Mouse (Mus musculus) NIH3T3 (cell line): ENCODE results near the gene Dbndd2.

ENCODE experiments used
- DNase-seq: peaks from one replicate; pipeline ENCODE4 v3.0.0-alpha.2; 2012; ENCODE audit warnings: low read depth

Gene Dbndd2

GRCm38 (mm10) chr2:164453887-164454500 is 31.9 kb upstream of the Dbndd2 start:
- DNase-seq, result no peak

GRCm38 (mm10) chr2:164454846-164455245 is 31.1 kb upstream of the Dbndd2 start:
- peak; percentile 98 for DNase-seq

GRCm38 (mm10) chr2:164455421-164456190 is 30.3 kb upstream of the Dbndd2 start:
- DNase-seq, result peak; percentile 68

- peak; percentile 53 for DNase-seq
Measured at GRCm38 (mm10) chr2:164456413-164456812, 29.5 kb upstream of the Dbndd2 start.

DNA sequence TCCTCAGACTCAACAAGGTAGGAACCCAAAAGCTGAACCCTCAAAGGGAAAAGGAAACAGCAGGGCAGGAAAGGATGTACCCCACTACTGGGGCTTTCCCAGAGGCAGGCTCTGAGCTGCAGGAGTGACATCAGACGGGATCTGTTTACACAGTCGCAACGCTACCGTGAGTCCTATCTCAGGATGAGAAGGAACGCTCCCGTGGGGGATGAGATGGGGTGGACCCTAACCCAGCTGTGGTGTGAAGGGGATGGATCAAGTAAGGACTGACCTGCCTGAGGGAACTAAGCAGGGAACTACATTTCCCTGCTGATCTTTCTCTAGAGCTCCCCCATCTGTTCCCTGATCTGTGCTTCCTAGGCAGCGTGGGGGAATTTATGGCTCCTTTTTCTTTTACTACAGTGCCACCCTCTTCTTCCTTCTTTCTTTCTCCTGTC is 29.0 kb upstream of the Dbndd2 start, which contains the start of gene Sys1:
Gene Sys1 (plus strand): TSS at position 101 of the 437 bp plus-strand sequence.
- DNase-seq, result peak; percentile 72

DNA sequence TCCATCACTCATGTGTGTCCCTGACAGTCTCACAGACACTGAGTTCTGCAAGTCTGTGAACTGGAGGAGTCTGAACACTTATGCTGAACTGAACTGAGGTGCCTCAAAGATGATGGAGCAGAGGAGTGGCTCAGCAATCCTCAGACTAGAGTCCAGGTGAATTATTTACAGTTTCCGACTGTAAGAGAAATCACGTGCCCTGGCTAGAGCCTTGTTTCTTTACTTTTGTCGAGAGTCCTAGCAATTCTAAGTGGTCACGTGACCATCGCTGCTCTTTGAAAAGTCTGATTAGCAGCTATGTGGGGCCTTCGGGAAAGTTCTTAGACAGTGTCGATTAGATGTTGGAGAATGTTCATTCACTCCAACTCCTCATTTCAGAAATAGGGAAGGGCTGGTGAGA is 28.0 kb upstream of the Dbndd2 start:
- DNase-seq, result no peak

DNA sequence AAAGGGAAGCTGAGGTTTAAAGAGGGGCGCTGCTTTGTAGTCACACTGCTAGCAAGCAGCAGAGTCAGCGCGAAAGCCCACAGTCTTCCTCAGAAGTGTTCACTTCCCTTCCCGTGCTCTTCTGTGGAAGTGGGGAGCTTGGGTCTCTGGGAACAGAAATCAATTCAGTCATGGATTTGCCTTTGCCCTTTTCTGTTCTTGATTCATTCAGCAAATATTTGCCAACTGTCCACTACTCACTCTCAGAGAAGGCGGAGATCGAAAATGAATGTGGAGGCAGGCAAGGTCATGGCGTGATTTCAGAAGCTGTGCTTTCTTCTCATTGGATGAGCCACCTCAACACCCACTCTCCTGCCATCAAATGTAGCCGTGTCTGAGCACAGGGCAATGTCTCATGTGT is 27.4 kb upstream of the Dbndd2 start:
- DNase-seq, result no peak

DNA sequence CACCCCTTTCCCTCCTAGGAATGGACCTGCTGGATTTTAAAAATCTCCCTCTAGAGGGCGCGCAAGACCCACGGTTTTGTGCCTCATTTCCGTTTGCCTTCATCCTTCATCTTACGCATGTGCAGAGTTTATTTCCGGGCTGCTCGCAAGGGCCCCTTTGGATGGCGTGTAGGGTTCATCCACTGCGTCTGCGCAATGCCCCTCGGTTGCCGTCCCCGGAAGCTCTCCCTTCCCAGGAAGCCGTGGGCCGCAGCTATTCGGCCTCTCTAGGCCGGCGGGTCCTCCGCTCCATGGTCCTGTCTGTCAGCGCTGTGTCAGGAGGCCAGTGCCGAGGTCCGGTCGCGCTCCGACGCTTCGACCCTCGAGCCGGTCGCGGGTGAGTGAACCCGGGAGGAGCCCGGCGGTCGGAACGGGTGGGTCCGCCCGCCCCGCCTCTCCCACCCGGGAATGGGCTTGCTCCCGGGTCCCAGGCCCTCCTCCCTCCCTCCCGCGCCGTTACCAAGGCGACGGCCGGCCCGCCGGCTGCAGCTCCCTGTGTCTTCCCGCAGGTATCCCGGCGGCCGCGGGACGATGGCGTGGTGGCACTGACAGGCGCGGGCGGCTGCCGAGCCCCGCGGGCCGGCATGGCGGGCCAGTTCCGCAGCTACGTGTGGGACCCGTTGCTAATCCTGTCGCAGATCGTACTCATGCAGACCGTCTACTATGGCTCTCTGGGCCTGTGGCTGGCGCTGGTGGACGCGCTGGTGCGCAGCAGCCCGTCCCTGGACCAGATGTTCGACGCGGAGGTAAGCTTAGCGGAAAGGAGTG is 25.0 kb upstream of the Dbndd2 start, which contains the start of gene Gm20458:
Gene Gm20458 (plus strand): TSS at position 223 of the 807 bp plus-strand sequence.
- DNase-seq, result peak; percentile 98

- no peak for DNase-seq
Measured at GRCm38 (mm10) chr2:164465161-164465560, 20.7 kb upstream of the Dbndd2 start.

DNA sequence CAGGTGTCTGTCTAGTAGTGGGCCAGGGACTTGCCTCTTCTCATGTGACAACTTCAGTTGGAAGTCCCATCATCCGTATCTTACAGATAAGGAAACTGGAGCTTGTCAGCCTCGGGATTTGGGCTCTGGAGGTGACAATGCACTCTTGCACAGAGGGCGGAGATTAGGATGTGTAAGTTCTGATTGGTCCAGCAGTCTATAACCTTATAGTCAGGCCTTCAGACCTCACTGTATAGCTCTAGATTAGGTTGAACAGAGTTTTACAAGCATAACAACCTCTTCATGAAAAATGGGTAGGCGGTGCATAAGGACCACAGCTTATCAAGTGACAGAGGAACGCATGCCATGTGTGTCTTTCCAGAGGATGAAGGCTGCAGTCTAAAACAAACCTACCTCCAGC is 19.1 kb upstream of the Dbndd2 start:
- no peak for DNase-seq

- DNase-seq, result peak; percentile 73
Measured at GRCm38 (mm10) chr2:164470254-164470653, 15.7 kb upstream of the Dbndd2 start.

DNA sequence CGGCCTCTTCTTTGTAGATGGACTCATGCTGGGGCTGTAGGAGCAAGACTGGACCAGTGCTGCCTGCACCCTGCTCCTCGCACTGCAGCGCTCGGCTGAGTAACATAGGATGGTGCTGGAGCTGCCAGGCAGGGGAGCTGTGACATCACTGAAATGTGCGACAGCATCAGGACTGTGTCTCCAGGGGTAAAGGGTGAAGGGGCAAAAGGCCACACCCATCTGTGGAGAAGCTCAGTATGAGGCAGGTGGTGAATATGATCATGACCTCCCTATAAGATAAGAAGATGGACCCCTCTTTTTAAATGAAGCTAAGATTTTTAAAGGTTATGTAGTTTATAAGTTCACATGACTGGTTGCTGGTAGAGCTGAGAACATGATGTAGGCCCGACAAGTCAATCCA is 12.3 kb upstream of the Dbndd2 start, which contains the start of gene Trp53tg5:
Gene Trp53tg5 (minus strand): TSS at position 101 of the 400 bp plus-strand sequence.
- DNase-seq, result no peak

GRCm38 (mm10) chr2:164486258-164487114 is 580 bp downstream of the Dbndd2 start:
- DNase-seq, result peak; percentile 59

GRCm38 (mm10) chr2:164487115-164487527 is 1.2 kb downstream of the Dbndd2 start:
- no peak for DNase-seq

DNA sequence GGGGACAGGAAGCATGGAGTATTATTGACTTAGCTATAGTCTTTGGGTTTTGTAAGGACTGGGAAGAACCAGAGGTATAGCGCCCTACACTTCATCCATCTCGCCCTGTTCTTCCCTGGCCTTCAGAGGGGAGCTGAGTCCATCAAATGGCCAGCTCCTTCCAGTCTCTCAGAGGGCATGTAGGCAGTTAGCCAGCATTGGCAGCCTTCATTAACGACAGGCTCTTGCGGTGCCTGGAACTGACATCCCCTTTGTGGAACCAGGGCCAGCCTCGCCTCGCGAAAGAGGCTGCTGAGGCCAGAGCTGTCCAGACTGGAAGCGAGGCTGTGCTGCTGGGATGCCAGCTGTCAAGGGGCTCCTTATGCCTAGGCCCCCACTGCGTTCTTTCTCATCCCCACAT is 1.9 kb downstream of the Dbndd2 start:
- no peak for DNase-seq

DNA sequence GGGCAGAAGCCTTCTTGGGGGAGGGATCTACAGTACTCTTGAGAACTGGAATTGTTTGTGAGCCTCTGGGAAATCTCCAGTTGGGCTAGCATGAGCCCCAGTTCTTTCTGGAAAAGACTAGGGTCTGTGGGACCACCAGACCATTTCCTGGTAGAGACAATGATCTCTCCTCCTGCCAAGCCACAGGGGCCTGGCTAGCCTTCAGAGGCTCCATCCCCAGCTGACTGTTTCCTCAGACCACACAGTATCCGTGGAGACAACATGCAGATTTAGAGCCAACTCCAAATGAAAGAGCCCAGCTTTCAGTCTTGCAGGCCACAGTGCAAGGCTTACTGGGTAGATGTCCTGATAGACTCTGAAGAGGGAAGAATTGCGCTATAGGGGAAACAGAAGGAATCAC is 8.2 kb downstream of the Dbndd2 start:
- DNase-seq, result no peak

DNA sequence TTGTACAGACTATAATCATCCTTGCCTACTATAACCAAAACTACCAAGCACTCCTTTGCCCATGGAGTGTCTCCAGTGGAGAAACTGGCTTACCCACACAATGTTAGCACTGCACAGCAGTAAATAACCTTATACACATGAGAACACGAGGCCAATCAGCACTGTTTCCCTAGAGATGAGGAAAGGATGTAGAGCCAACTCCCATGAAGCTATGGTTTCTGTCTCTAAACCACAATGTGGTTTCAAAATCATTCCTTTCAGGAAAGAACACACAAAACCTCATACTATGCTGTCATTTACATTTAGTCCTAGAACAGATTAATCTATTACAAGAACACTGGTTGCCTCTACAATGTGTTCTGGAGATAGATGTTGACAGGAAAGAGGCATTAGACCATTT is 10.4 kb downstream of the Dbndd2 start:
- peak; percentile 69 for DNase-seq

GRCm38 (mm10) chr2:164496847-164497690 is 11.2 kb downstream of the Dbndd2 start, which contains the start of gene Pigt:
Gene Pigt, plus strand, starts transcription at chr2:164497520.
- peak; percentile 88 for DNase-seq

DNA sequence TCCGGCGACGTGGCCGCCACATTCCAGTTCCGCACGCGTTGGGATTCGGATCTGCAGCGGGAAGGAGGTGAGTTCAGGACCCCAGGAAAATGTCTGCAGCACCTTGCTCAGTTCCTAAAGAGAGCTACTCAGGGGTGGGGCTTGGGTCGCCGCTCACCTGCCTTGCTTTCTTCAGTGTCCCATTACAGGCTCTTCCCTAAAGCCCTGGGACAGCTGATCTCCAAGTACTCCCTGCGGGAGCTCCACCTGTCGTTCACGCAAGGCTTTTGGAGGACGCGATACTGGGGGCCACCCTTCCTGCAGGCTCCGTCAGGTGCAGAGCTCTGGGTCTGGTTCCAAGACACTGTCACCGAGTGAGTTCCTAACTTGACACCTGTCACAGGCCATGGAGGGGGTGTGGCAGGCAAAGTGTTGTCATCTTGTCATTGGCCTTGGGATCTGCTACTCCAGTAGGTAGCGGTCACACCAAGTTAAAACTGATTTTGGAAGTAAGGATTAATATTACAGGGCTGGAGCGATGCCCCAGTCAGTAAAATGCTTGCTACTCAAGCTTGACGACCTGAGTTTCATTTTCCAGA is 11.9 kb downstream of the Dbndd2 start:
- DNase-seq, result no peak

DNA sequence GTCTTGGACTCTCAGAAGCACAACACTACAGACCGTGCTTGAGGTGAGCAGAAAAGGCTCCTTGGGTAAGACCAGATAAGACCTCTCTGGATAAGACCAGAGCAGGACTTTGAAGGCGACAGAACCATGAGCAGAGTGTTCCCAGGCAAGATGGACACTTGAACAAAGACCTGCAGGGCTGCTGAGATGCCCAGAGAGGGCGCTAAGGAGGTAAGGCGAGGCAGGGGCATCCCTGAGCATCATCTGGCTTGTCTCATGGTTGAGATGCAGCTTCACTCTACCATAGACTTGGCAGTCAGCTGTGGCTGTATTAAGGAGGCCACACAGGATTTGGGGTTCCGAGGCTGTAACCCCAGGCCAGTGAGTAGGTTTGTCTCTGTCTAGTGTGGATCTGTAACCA is 13.4 kb downstream of the Dbndd2 start:
- DNase-seq, result no peak
